Mouse (Mus musculus) cortical plate, adult 2 months (tissue): ENCODE measurements around the gene Mon1a. TPM values are rescaled to one million over a fixed set of nuclear protein-coding genes. Genes with fewer than 3 reads are reported as not detected.

Experiments used
- H3K27ac ChIP-seq: fragments of 200-500 bp; 2 replicates; pipeline ENCODE4 v1.5.1; 2012; ENCODE audit warnings: low read length, control low read depth, inconsistent platforms; ENCODE audit not compliant: insufficient read depth
- H3K4me1 ChIP-seq: fragments of 200-500 bp; 2 replicates; pipeline ENCODE4 v1.6.1; 2011; ENCODE audit warnings: low read length; ENCODE audit not compliant: control insufficient read depth, insufficient read depth
- H3K4me3 ChIP-seq: fragments of 200-500 bp; 2 replicates; pipeline ENCODE4 v1.5.1; 2011; ENCODE audit warnings: mild to moderate bottlenecking, low read length, control low read depth; ENCODE audit not compliant: insufficient read depth
- CTCF ChIP-seq: fragments of 200-500 bp; IDR thresholded peaks from 2 replicates; pipeline ENCODE4 v1.5.1; 2011; ENCODE audit warnings: mild to moderate bottlenecking, control low read depth, low read length; ENCODE audit not compliant: insufficient read depth; ENCODE audit errors: extremely low read depth
- POLR2A ChIP-seq: fragments of 200-500 bp; IDR thresholded peaks from 2 replicates; pipeline ENCODE4 v1.6.1; 2011; ENCODE audit warnings: mild to moderate bottlenecking, low read length, control low read depth; ENCODE audit not compliant: insufficient read depth; ENCODE audit errors: extremely low read depth
- polyA plus RNA-seq: library from polyadenylated mRNA; depleted of rRNA; stranded (reverse); fragments of >200 nt; gene quantifications from 2 replicates; pipeline ENCODE4 v1.2.3, GENCODE M21; 2012

The Mon1a gene
- polyA plus RNA-seq, 1 experiment, result 31.2 TPM

- Histone ChIP-seq H3K4me1 (no peaks in the 10 kb centered on the region; the same call in 1 of the 2 replicates), H3K4me3 (peak overlapping the region; percentile 78), H3K27ac (0 out of 2 replicates have a peak overlapping the region, but pooled peaks have one; percentile 68)
- TF ChIP-seq POLR2A (no peak), CTCF (no peak)
Measured at GRCm38 (mm10) chr9:107888267-107888850, 408 bp downstream of the Mon1a start.

DNA sequence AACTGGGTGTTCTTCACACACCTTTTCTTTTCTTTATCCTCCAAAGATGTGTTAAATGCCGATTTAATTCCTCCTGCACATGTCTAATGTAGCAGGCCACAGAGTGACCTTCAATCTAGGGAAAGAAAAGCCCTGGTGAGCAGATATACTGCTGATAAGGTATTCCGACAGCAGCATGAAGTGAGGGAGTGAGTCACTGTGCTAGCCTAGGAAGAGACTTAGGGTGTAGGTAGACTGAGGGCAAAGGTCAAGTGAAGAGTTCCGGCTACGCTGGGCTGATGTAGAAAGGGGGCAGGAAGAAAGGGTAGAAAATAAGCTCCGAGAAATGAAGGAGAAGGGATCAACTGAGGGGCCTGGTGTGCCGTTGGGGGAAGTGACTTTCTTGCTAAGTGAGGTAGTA is 2.3 kb downstream of the Mon1a start:
- Histone ChIP-seq H3K27ac (no peak overlapping the region), H3K4me1 (no peaks in the 10 kb centered on the region; the same call in 1 of the 2 replicates), H3K4me3 (no peak overlapping the region)
- TF ChIP-seq POLR2A (no peak), CTCF (no peak)

- Histone ChIP-seq H3K27ac (no peak overlapping the region), H3K4me1 (no peaks in the 10 kb centered on the region; the same call in 1 of the 2 replicates), H3K4me3 (no peak overlapping the region)
- TF ChIP-seq POLR2A (no peak), CTCF (peak; percentile 28)
Measured at GRCm38 (mm10) chr9:107891023-107891422, 3.1 kb downstream of the Mon1a start.

DNA sequence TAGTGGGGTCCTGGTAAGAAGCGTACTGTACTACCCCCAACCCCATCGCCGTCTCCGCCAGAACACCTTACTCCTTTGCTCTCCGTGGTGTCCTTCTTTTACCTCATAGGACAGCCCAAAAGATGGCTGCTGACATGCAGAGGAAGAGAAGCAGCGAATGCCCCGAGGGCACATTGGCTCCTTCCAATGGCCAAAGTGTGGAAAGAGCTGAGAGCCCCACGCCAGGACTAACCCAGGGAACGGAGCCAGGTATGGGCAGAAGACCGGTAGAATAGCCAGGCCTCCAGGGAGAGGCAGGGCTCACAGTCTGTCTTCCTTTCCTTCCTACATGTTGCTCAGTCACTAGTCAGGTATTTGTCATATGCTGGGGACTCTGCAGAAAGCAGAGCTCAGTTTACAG is 10.6 kb downstream of the Mon1a start:
- TF ChIP-seq POLR2A, result no peak
- TF ChIP-seq CTCF, result no peak
- no peak overlapping the region for H3K4me3 ChIP-seq
- H3K27ac ChIP-seq, result no peak overlapping the region
- no peaks in the 10 kb centered on the region for H3K4me1 ChIP-seq

DNA sequence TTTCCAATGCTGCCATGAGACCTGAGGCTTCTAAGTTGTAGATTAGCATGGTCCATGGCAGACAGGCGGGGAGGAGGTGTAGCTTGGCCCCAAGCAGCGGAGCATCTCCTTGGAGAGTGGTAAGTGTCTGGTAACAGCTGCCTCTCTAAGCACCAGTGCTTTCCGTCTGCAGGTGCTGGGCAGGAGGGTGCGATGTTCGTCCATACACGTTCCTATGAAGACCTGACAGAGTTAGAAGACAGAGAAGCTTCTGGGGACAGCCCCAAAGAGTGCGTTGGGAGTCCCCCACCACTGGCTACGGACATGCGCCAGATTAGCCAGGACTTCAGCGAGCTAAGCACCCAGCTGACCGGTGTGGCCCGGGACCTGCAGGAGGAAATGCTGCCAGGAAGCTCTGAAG is 11.9 kb downstream of the Mon1a start:
- Histone ChIP-seq H3K4me1 (no peaks in the 10 kb centered on the region; the same call in 1 of the 2 replicates), H3K4me3 (no peak overlapping the region), H3K27ac (no peak overlapping the region)
- no peak for TF ChIP-seq POLR2A
- no peak for TF ChIP-seq CTCF

DNA sequence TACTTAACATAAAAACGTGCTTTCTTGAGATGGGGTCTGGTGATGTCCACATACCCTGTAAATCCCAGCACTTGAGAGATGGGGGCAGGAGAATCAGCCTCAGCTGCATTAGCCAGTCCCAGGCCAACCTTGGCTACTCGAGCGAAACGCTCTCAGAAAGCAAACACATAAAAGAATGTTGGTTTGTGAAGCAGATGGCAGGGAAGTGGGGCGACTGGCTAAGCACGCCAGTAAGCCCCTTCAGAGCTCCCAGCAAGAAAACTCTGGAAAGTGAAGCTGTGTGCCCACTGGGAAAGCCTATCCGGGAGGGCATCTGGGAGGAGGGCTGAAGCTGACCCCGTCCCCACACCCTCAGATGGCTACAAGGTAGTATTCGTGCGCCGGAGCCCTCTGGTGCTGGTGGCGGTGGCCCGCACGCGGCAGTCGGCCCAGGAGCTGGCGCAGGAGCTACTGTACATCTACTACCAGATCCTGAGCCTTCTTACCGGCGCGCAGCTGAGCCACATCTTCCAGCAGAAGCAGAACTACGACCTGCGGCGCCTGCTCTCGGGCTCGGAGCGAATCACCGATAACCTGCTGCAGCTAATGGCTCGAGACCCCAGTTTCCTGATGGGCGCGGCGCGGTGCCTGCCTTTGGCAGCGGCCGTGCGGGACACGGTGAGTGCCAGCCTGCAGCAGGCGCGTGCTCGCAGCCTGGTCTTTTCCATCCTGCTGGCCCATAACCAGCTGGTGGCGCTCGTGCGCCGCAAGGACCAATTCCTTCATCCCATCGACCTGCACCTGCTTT is 13.1 kb downstream of the Mon1a start:
- Histone ChIP-seq H3K4me3 (peak overlapping the region; percentile 14), H3K27ac (no peak overlapping the region), H3K4me1 (no peaks in the 10 kb centered on the region; the same call in 1 of the 2 replicates)
- TF ChIP-seq POLR2A, result no peak
- peak; percentile 70 for TF ChIP-seq CTCF

- no peak for TF ChIP-seq CTCF
- TF ChIP-seq POLR2A, result no peak
Measured at GRCm38 (mm10) chr9:107901627-107901914, 13.6 kb downstream of the Mon1a start.

GRCm38 (mm10) chr9:107904726-107905125 is 16.8 kb downstream of the Mon1a start:
- Histone ChIP-seq H3K27ac (no peak overlapping the region), H3K4me3 (no peak overlapping the region), H3K4me1 (no peaks in the 10 kb centered on the region; the same call in 1 of the 2 replicates)
- peak; percentile 98 for TF ChIP-seq CTCF
- no peak for TF ChIP-seq POLR2A

More at GRCm38 (mm10) chr9:107901627-107901914, 13.6 kb downstream of the Mon1a start:
- peak overlapping the region; percentile 14; the same call in 1 of the 2 replicates for H3K4me3 ChIP-seq
- H3K27ac ChIP-seq, result no peak overlapping the region
- no peaks in the 10 kb centered on the region; the same call in 1 of the 2 replicates for H3K4me1 ChIP-seq

DNA sequence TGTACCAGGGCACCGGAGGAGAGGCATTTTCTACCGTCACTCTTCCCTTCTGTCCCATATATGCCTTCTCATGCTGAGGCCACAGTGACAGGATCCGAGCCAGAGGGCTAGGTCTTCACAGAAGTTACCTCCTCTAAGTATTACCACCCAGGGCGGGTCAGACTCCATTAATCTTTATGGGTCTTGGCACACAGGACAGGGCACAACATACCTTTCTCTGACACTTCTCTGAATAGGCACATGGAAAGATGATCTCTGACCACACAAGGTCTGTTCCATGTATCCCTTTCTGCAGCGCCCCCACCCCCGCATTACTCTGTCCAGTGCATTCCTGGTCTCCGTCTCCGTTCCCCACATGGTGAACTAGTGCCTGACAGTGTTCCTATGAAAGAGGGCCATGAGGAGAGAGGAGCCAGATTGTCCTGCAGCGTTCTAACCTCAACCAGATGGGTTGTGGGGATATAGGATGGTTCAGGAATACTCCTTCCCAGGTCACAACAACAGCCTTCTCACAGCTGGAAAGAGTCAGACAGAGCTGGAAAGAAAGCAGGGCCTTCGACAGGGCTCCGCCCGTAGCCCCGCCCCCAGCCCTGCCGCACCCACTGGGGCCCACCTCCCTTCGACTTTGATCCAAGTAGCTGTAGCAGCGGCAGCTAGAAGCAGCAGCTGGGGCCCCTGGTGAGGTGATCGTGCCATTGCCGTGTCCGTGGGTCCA is 18.5 kb downstream of the Mon1a start, which contains the start of gene Mst1r:
Mst1r (plus strand) TSS at position 622 of the 715 bp plus-strand sequence.
- Histone ChIP-seq H3K27ac (no peak within 1 kb of the TSS), H3K4me1 (no peaks in the 10 kb centered on the region; the same call in 1 of the 2 replicates), H3K4me3 (no peak within 1 kb of the TSS)
- no peak for TF ChIP-seq POLR2A
- no peak for TF ChIP-seq CTCF
